Mouse (Mus musculus): Measurements from ENCODE around the gene Pop4. TPM values are rescaled to one million over a fixed set of nuclear protein-coding genes. Genes with fewer than 3 reads are reported as not detected.

Pop4 gene
- polyA plus RNA-seq, 1 experiment from 2014 or later = 85.4 TPM

DNA sequence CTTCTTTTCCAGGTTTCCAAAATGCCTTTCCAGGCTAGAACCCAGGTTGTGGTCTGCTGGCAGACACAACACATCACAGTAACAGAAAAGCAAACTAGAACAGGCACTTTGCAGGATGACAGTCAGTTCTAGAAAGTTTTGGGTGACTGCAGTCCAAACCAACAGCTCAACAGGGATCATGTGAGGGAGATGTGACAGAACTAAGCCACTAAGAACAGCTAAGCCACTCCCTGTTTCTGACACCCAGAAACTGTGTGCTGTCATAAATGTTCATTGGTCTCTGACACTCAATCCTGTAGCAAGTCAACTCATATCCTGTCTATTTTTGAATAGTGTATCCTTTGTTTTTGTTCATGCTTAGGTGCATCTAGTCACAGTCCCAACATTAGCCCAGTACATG lies 34.1 kb downstream of the Pop4 start:
- Histone ChIP-seq H3K4me1 (no peaks in the 10 kb centered on the region), H3K9ac (no peak overlapping the region), H3K36me3 (no peaks in the 10 kb centered on the region), H3K27me3 (replicated peaks) (no peaks in the 10 kb centered on the region), H3K9me3 (no peaks in the 10 kb centered on the region), H3K4me3 (no peak overlapping the region), H3K27ac (no peak overlapping the region), H3K4me2 (replicated peaks) (no peak overlapping the region)
- ATAC-seq (ENCODE audit: low FRiP score, low read depth) = no peak

- no peak overlapping the region for H3K4me3 ChIP-seq
These were observed 34.7 kb downstream of the Pop4 start for GRCm38 (mm10) chr7:38236400-38237105.

GRCm38 (mm10) chr7:38230285-38230684 lies 40.9 kb downstream of the Pop4 start:
- ATAC-seq (ENCODE audit: low FRiP score, low read depth) = no peak
- 23% methylated on average over 8 of the region's 8 CpGs for WGBS

More at GRCm38 (mm10) chr7:38236400-38237105, 34.7 kb downstream of the Pop4 start:
- no peaks in the 10 kb centered on the region for H3K9me3 ChIP-seq
- no peak for ATAC-seq (ENCODE audit: low FRiP score, low read depth)
- no peaks in the 10 kb centered on the region for H3K4me1 ChIP-seq
- H3K27me3 ChIP-seq (replicated peaks) = no peaks in the 10 kb centered on the region
- no peak overlapping the region for H3K27ac ChIP-seq
- 50% methylated on average over 11 of the region's 11 CpGs for WGBS
- no peaks in the 10 kb centered on the region for H3K36me3 ChIP-seq
- no peak overlapping the region for H3K4me2 ChIP-seq (replicated peaks)
- no peak overlapping the region for H3K9ac ChIP-seq

DNA sequence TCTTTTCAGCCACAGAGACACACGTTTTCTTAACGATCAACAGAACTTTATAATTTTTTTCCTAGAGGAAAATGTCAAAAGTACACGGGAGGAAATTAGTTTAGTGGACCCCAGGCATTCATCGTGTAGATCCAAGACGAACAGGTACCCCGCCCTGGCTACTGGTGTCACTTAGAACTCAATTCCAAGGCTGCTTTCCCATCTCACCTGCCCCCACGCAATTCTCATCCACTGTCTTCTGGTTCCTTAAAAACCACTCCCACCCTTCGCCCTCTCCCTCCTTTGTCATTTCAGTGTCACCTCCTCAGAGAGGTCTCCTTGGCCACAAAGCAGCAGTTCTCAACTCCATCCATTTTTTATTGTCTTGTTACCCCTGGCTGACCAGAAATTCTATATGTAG lies 42.9 kb downstream of the Pop4 start:
- H3K27ac ChIP-seq = no peak overlapping the region
- H3K9ac ChIP-seq = no peak overlapping the region
- 22% methylated on average over 8 of the region's 8 CpGs for WGBS
- ATAC-seq (ENCODE audit: low FRiP score, low read depth) = peak; percentile 25; the same call in 1 of the 2 replicates
- no peaks in the 10 kb centered on the region for H3K27me3 ChIP-seq (replicated peaks)
- no peaks in the 10 kb centered on the region for H3K36me3 ChIP-seq
- no peaks in the 10 kb centered on the region for H3K9me3 ChIP-seq
- peaks cover 13% of the 10 kb centered on the region for H3K4me1 ChIP-seq
- peak overlapping the region; percentile 83 for H3K4me2 ChIP-seq (replicated peaks)
- H3K4me3 ChIP-seq = peak overlapping the region; percentile 49; the same call in 1 of the 2 replicates

More at GRCm38 (mm10) chr7:38230285-38230684, 40.9 kb downstream of the Pop4 start:
- no peaks in the 10 kb centered on the region for H3K27me3 ChIP-seq (replicated peaks)
- H3K4me1 ChIP-seq = peaks cover 13% of the 10 kb centered on the region
- no peak overlapping the region for H3K9ac ChIP-seq
- H3K27ac ChIP-seq = no peak overlapping the region
- no peak overlapping the region for H3K4me2 ChIP-seq (replicated peaks)
- no peaks in the 10 kb centered on the region for H3K36me3 ChIP-seq
- no peak overlapping the region for H3K4me3 ChIP-seq
- H3K9me3 ChIP-seq = no peaks in the 10 kb centered on the region

GRCm38 (mm10) chr7:38227900-38228298 lies 43.3 kb downstream of the Pop4 start, which contains the start of gene Plekhf1:
TSS of gene Plekhf1 (minus strand) at chr7:38228016.
- under 1% methylated on average over 36 of the region's 36 CpGs for WGBS
- Histone ChIP-seq H3K4me1 (peaks cover 13% of the 10 kb centered on the region), H3K27me3 (replicated peaks) (no peaks in the 10 kb centered on the region), H3K4me3 (peak within 1 kb of the TSS; percentile 49), H3K9ac (peak within 1 kb of the TSS; percentile 49), H3K36me3 (no peaks in the 10 kb centered on the region), H3K4me2 (replicated peaks) (peak within 1 kb of the TSS; percentile 83), H3K27ac (no peak within 1 kb of the TSS), H3K9me3 (no peaks in the 10 kb centered on the region)
- ATAC-seq (ENCODE audit: low FRiP score, low read depth) = peak; percentile 91

GRCm38 (mm10) chr7:38227181-38227899 lies 43.9 kb downstream of the Pop4 start:
- H3K4me2 ChIP-seq (replicated peaks) = peak overlapping the region; percentile 83
- H3K36me3 ChIP-seq = no peaks in the 10 kb centered on the region
- ATAC-seq (ENCODE audit: low FRiP score, low read depth) = peak; percentile 45
- peaks cover 13% of the 10 kb centered on the region for H3K4me1 ChIP-seq
- H3K9ac ChIP-seq = peak overlapping the region; percentile 49
- H3K9me3 ChIP-seq = no peaks in the 10 kb centered on the region
- peak overlapping the region; percentile 49 for H3K4me3 ChIP-seq
- H3K27me3 ChIP-seq (replicated peaks) = no peaks in the 10 kb centered on the region
- no peak overlapping the region for H3K27ac ChIP-seq
- under 1% methylated on average over 25 of the region's 25 CpGs for WGBS

- H3K27ac ChIP-seq = no peak overlapping the region
- no peak overlapping the region for H3K9ac ChIP-seq
- no peaks in the 10 kb centered on the region for H3K9me3 ChIP-seq
- no peak overlapping the region for H3K4me3 ChIP-seq
- H3K27me3 ChIP-seq (replicated peaks) = no peaks in the 10 kb centered on the region
- H3K4me1 ChIP-seq = peaks cover 13% of the 10 kb centered on the region
- no peaks in the 10 kb centered on the region for H3K36me3 ChIP-seq
- H3K4me2 ChIP-seq (replicated peaks) = peak overlapping the region; percentile 83; the same call in 1 of the 2 replicates
- no peak for ATAC-seq (ENCODE audit: low FRiP score, low read depth)
- WGBS = 92% methylated on average over 2 of the region's 2 CpGs
These were observed 45.0 kb downstream of the Pop4 start for GRCm38 (mm10) chr7:38226226-38226625.

- Histone ChIP-seq H3K27ac (no peak overlapping the region), H3K36me3 (no peaks in the 10 kb centered on the region), H3K9ac (no peak overlapping the region), H3K4me1 (peaks cover 13% of the 10 kb centered on the region), H3K4me2 (replicated peaks) (no peak overlapping the region), H3K9me3 (no peaks in the 10 kb centered on the region), H3K4me3 (no peak overlapping the region), H3K27me3 (replicated peaks) (no peaks in the 10 kb centered on the region)
- WGBS = 90% methylated on average over 13 of the region's 13 CpGs
- ATAC-seq (ENCODE audit: low FRiP score, low read depth) = no peak
These were observed 46.5 kb downstream of the Pop4 start for GRCm38 (mm10) chr7:38224577-38225369.

GRCm38 (mm10) chr7:38220866-38221265 lies 50.4 kb downstream of the Pop4 start:
- Histone ChIP-seq H3K4me3 (no peak overlapping the region), H3K9ac (no peak overlapping the region), H3K9me3 (no peaks in the 10 kb centered on the region), H3K36me3 (no peaks in the 10 kb centered on the region), H3K4me1 (no peaks in the 10 kb centered on the region), H3K27ac (no peak overlapping the region), H3K27me3 (replicated peaks) (no peaks in the 10 kb centered on the region), H3K4me2 (replicated peaks) (no peak overlapping the region)
- no peak for ATAC-seq (ENCODE audit: low FRiP score, low read depth)
- WGBS = 95% methylated on average over 7 of the region's 7 CpGs

GRCm38 (mm10) chr7:38219526-38219925 lies 51.7 kb downstream of the Pop4 start:
- no peaks in the 10 kb centered on the region for H3K4me1 ChIP-seq
- H3K36me3 ChIP-seq = no peaks in the 10 kb centered on the region
- no peak overlapping the region for H3K27ac ChIP-seq
- 83% methylated on average over 4 of the region's 4 CpGs for WGBS
- H3K27me3 ChIP-seq (replicated peaks) = no peaks in the 10 kb centered on the region
- no peak overlapping the region for H3K4me3 ChIP-seq
- H3K9me3 ChIP-seq = no peaks in the 10 kb centered on the region
- no peak overlapping the region for H3K9ac ChIP-seq
- H3K4me2 ChIP-seq (replicated peaks) = no peak overlapping the region
- no peak for ATAC-seq (ENCODE audit: low FRiP score, low read depth)

DNA sequence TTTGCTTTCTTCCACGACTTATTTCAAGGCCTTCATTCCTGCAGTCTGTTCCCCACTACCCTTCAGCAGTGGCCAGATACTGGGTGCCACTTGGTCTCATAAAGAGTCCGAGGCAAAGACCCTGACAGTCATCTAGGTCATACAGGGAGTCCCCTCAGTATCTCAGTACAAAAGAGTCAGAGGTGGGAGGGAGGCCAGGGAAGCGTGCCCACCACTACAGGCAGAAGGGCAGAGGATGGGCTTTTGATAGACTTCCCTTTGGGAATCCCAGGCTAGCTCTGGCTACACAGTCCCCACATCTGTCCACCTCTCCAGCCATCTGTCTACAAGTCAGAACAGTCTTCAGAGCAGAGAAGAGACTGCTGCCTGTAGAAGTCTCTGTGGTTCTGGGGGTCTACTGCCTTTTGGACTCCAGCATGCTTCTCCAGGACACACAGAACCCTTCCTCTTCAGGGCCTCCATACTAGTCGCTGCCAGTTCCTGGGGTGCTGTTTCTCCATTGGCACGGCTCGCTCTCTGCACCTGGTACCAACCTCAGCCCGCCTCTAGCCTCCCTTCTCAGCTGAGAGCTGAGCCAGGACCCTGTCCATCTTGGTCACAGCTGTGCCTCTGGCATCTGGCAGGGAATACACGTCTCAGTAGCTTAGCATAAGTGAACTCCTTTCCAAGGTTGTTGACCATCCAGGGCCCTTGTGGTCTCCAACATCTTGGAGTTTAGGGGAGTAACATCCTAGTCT lies 52.4 kb downstream of the Pop4 start:
- no peak overlapping the region for H3K27ac ChIP-seq
- no peak overlapping the region for H3K9ac ChIP-seq
- H3K4me3 ChIP-seq = no peak overlapping the region
- 77% methylated on average over 8 of the region's 8 CpGs for WGBS
- no peaks in the 10 kb centered on the region for H3K36me3 ChIP-seq
- no peaks in the 10 kb centered on the region for H3K4me1 ChIP-seq
- H3K4me2 ChIP-seq (replicated peaks) = no peak overlapping the region
- H3K27me3 ChIP-seq (replicated peaks) = no peaks in the 10 kb centered on the region
- H3K9me3 ChIP-seq = no peaks in the 10 kb centered on the region
- ATAC-seq (ENCODE audit: low FRiP score, low read depth) = no peak

Data from neural tube, embryonic 12.5 days (tissue).